Mouse (Mus musculus): ENCODE data around the gene Echdc2. TPM values are rescaled to one million over a fixed set of nuclear protein-coding genes. Genes with fewer than 3 reads are reported as not detected.

The Echdc2 gene
- polyA plus RNA-seq, 1 experiment from 2014 or later: 35.3 TPM

DNA sequence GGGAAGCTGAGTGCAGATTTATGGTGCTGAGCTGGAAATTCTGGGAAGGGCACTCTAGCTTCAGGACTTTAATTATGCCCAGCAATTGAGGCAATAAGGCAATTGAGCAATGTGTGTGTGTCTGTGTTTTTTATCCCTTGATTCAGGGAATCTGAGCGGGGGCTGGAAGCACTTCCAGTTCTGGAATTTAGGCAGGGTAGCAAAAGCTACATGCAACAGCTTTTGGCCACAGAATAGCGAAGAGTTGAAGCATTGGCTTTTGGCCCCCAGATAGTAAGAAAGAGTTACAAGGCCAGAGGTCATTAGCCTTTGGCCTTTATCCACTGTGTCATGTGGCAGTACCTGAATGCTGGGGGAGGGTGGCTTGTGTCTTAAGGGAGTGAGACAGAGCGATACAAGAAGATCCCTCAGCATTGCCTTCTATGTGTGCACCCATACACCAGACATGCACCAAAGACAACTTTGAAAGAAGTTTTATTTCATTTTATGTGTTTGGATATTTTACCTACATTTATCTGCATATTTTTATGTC is 60.2 kb downstream of the Echdc2 start:
- WGBS: 64% methylated on average over 3 of the region's 3 CpGs
- no peak overlapping the region for H3K27ac ChIP-seq (ENCODE audit: low read length)
- no peaks in the 10 kb centered on the region for H3K9me3 ChIP-seq (replicated peaks; ENCODE audit: control insufficient read depth, low read length)
- no peaks in the 10 kb centered on the region; the same call in 1 of the 2 replicates for H3K27me3 ChIP-seq (ENCODE audit: control insufficient read depth, insufficient read depth, low read length)
- no peak overlapping the region for H3K9ac ChIP-seq (ENCODE audit: low read length)
- ATAC-seq (ENCODE audit: insufficient read depth, low FRiP score): no peak
- H3K36me3 ChIP-seq (ENCODE audit: control insufficient read depth, insufficient read depth, low read length): no peaks in the 10 kb centered on the region
- H3K4me2 ChIP-seq (ENCODE audit: low read depth, low read length): no peak overlapping the region
- H3K4me1 ChIP-seq (ENCODE audit: control insufficient read depth, insufficient read depth, low read length): no peaks in the 10 kb centered on the region
- H3K4me3 ChIP-seq (replicated peaks; ENCODE audit: low read length): no peak overlapping the region

Other genes starting within 250 kb of the Echdc2 start
- 54.6 and 64.2 TPM in 2 replicates for gene Cpt2, start 241.8 kb upstream of the Echdc2 start, polyA plus RNA-seq (2015; fragmentation: Nextera tagmentation; extraction: Ambion mirVana)
- 0.17 and 0.31 TPM in 2 replicates for gene Slc1a7, start 197.1 kb upstream of the Echdc2 start, polyA plus RNA-seq (2015; fragmentation: Nextera tagmentation; extraction: Ambion mirVana)
- gene Podn, start 69.0 kb upstream of the Echdc2 start, polyA plus RNA-seq (2015; fragmentation: Nextera tagmentation; extraction: Ambion mirVana): 1.2 and 2.4 TPM in 2 replicates
- 247 and 257 TPM in 2 replicates for gene Scp2, start 20.4 kb upstream of the Echdc2 start, polyA plus RNA-seq (2015; fragmentation: Nextera tagmentation; extraction: Ambion mirVana)
- 0.29 and 0.35 TPM in 2 replicates for gene Zyg11a, start 52.6 kb downstream of the Echdc2 start, polyA plus RNA-seq (2015; fragmentation: Nextera tagmentation; extraction: Ambion mirVana)
- 10.3 and 10.5 TPM in 2 replicates for gene Zyg11b, start 135.7 kb downstream of the Echdc2 start, polyA plus RNA-seq (2015; fragmentation: Nextera tagmentation; extraction: Ambion mirVana)
- gene Coa7, start 162.7 kb downstream of the Echdc2 start, polyA plus RNA-seq (2015; fragmentation: Nextera tagmentation; extraction: Ambion mirVana): 45.6 and 55.2 TPM in 2 replicates
- 1.2 and 1.4 TPM in 2 replicates for gene Shisal2a, start 217.9 kb downstream of the Echdc2 start, polyA plus RNA-seq (2015; fragmentation: Nextera tagmentation; extraction: Ambion mirVana)
- 63.3 and 66.6 TPM in 2 replicates for gene Gpx7, start 241.5 kb downstream of the Echdc2 start, polyA plus RNA-seq (2015; fragmentation: Nextera tagmentation; extraction: Ambion mirVana)